Mouse (Mus musculus): ENCODE measurements around the gene Dnph1. TPM values are rescaled to one million over a fixed set of nuclear protein-coding genes. Genes with fewer than 3 reads are reported as not detected.

Dnph1 gene
- total RNA-seq, 2 experiments from 2014 or later: 5.7 TPM

DNA sequence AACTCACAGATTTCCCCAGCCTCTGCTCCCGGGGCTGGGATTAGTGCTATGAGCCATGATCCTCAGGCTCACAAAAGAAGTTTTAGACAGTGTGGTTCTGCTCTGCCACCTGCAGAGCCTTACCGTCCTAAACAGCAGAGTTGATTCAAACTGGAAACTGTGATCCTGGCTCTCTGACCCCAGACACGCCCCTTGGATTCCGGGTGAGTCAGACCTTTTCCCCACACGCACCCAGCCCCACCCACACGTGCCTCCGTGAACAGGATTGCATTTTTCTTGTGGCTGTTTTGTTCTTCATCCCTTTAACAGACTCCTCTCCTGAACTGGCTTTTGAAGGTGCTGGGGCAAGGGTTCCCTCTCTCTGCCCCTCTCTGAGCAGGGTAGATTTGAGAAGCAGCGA is 1.4 kb downstream of the Dnph1 start:
- DNase-seq (ENCODE audit: low spot score in 2 of 2): no peak

- no peak for DNase-seq (ENCODE audit: low spot score in 2 of 2)
Observed at GRCm38 (mm10) chr17:46502775-46503174, 6.3 kb downstream of the Dnph1 start.

DNA sequence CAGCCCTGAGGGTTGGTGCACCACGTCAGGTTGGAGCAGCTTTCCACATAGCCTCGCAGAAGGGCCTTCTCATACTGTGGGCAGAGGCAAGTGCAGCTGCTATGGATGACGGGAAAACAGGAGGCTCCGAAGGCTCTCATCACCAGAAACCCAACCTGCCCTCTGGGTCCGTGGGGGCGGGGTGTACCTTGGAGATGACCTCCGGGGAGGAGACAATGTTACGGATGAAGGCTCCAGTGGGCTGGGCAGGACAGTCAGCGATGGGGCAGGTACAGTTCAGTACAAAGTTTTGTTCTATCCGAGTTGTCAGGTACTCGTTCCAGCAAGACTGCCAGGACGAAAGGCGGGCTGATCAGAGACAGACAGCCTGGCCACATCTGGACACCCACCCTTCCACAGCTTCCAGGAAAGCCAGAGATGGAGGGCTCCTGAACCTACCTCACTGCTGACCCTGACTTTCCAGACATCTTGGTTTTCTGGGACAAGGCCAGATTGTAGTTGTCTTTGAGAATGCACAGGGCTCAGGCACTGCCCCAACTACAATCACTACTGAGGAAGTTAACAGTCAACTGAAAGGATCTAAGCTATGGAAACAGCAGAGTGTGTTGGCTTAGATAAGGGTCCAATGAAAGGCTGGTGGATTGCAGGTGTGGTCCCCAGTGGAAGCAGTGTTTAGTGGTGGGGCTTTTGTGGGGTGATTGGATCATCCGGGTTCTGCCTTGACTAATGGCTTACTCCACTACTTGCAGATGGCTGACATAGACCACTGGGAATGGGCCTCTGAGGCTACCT is 7.5 kb downstream of the Dnph1 start:
- DNase-seq (ENCODE audit: low spot score in 2 of 2): no peak

GRCm38 (mm10) chr17:46505617-46506016 is 9.1 kb downstream of the Dnph1 start:
- DNase-seq (ENCODE audit: low spot score in 2 of 2): no peak

GRCm38 (mm10) chr17:46511059-46511710 is 14.7 kb downstream of the Dnph1 start:
- DNase-seq (ENCODE audit: low spot score in 2 of 2): no peak

GRCm38 (mm10) chr17:46513329-46513728 is 16.8 kb downstream of the Dnph1 start:
- no peak for DNase-seq (ENCODE audit: low spot score in 2 of 2)

DNA sequence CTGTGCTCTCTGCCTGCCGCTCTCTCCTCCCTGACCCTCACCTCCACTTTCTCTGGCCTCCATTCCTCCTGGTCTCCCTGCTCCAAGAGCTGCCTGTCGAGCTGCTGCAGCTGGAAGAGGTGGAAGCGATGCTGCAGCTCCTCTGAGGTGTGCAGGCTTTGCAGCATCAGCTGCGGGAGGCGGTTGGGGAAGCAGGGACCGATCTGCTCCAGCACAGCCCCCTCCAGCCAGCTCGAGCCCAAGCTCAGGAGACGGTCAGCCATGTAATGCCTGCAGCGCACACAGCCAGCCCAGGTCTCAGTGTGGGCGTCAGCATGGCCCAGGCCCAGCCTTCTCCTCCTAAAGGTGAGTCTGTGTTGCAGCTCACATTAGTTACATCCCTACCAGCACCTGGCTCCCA is 23.5 kb downstream of the Dnph1 start:
- DNase-seq (ENCODE audit: low spot score in 2 of 2): no peak

DNA sequence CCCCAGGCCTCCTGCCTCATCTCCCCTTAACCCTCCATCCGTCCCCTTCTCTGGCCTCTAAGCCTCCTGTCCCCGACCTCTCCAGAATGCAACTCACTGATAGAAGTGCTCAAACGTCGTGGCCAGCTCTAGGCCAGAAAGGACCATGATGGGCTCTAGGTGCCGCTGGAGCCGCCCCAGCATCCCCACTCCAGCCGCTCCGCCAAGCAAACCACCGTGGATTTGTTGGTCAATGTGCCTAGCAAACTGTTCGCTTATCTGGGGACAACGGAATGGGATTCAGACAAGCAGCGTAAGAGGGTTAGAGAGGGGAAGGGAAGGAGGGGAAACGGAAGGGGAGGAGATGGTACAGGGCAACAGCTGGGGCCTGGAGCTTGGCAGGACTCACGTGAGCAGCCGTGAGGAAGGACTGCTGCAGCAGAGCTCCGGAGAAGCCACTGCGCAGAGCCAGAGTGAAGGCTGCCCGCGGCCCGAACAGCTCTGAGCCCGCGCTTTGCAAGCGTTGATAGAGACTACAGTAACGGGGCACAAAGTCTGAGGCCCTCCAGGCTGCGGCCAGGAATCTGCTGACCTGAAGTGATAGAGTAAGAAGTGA is 24.0 kb downstream of the Dnph1 start:
- DNase-seq (ENCODE audit: low spot score in 2 of 2): no peak

DNA sequence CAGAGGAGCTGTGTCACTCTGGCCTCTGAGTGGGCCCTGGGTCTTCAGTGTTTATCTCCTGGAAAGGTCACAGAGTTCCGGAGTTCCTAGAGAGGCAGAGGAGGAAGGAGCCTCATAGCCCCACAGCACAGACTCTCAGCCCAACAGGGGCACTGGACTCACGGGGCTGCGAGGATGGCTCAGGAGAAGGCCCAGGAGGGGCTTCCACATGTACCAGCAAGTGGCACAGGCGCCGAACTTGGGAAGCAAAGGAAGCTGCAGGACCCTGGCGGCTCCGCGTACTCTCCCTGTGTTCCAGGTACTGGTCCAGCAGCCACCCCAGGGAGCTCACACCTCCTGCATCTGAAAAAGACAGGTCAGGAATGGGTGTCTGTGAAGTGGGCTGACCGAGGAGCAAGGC is 24.7 kb downstream of the Dnph1 start:
- DNase-seq (ENCODE audit: low spot score in 2 of 2): no peak

DNA sequence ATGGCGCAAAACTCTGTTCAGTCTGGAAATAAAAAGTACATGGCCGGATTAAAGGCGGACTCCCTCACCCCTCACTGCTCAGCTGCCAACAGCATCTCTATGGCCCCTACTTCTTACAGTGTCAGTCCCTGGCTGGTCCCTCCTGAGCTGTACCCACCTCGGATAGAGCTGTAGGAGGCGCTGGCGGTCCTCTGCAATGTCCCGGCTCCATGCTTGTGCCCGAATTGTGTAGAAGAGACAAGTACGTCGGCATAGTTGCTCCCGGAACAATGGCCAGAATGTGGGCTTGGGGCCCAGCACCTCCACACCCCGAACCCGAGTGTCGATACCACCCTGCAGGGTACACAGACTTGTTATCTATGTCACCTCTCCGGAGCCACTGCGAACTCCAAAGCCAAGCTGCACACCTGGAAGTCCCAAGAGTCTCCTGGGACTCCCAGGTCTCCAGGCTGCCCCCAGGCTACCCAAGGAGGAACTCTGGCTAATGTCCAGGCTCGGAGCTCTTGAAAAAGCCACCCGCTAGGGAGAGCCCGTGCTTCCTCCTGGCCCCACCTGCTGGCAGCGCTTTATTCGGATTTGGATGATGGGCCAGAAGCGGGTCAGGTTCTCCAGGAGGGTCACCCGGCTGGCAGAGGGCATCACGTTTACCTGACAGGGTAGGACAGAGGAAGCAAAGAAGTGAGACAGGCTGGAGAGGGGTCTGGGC is 25.6 kb downstream of the Dnph1 start:
- DNase-seq (ENCODE audit: low spot score in 2 of 2): no peak

DNA sequence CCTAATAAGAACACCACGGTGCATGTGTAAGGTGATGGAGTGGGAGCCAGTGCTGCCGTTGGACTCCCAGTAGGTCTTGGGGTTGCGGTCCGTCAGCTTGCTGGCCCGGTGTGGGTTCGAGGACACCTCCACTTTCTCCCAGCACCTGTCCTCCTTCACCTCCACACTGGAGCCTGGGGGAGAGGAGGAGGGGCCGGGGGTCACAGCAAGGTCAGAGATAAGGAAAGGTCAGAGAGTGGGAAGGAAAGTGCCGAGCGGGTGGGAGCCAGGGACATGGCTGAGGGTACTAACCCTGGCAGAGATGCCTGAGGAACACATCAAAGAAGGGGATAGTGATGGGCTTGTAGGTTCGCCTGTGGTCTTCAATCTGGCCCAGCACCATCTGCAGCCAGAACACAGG is 28.6 kb downstream of the Dnph1 start:
- no peak for DNase-seq (ENCODE audit: low spot score in 2 of 2)

GRCm38 (mm10) chr17:46525579-46526307 is 29.2 kb downstream of the Dnph1 start:
- DNase-seq (ENCODE audit: low spot score in 2 of 2): peak; percentile 59 to 69

DNA sequence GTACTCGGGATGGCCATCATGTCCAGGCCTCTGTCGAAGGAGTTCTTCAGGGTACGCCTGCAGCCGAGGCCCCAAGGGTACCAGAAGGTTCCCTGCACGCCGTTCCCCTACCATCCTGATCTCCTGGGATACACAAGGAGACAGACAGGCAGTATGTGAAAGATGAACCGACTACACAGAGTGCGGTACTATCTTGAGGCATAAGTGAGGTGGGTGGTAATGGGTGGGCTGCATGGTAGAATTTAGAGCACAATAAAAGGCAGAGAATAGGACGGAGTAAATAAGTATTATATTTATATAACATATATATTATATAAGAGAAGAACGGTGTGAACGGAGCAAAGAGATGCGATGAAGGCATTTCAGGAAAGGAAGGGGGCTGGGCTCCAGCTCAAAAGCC is 47.1 kb downstream of the Dnph1 start:
- DNase-seq (ENCODE audit: low spot score in 2 of 2): no peak

DNA sequence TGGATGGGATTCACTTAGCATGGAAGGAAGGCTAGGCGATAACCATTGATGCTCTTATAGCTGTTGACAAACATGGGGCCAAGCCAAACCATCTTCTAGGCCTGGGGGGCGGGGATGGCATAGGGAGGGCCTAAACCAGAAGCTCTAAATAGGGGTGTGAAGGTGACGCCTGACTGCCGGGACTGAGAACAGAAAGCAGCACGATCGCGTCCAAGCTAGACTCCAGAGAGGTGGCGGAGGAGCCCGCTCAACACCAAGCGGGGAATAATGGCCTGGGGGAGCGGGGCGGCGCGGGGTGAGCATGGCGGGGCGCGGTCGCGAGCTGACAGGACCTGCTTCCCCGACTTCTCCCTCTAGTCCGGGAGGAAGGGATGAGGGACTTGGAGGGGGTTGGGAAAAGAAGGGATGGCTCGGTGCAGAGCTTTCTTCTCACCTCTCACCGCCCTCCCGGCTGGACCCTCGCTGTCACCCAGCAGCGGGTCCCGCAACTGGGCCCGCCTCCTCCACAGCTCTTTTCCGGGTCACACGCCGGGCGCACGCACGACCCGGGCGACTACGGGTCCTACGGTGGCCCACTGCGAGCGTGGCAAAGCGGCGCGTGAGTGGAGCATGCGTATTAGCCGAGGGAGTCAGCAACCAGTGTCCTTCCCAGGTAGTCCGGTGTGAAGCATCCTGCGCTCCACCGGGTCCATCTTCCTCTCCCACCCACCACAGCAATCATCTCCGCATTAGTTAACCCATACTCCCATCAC is 49.5 kb downstream of the Dnph1 start, which contains the start of gene Cul9:
Cul9 (minus strand) TSS at position 576 of the 752 bp plus-strand sequence.
- DNase-seq (ENCODE audit: low spot score in 2 of 2): peak; percentile 78 to 90

DNA sequence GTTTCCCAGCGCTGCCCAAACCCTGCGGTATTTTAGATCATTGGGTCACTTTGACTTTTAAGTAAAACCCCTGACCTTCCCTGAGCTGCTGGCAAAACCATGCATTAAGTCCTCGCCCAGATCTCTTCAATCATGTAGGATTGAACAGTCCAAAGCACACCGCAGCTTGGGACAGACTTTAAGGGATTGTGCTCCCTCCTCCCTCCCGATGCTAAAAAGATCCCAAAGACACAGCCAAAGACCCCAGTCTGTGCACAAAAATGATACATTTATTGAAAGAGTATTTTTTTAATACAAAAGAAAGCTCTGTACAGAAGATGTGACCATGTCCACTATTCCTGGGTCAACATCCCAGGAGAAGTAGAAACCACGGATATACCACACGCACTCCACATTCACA is 50.1 kb downstream of the Dnph1 start:
- no peak for DNase-seq (ENCODE audit: low spot score in 2 of 2)

GRCm38 (mm10) chr17:46546995-46547394 is 50.5 kb downstream of the Dnph1 start:
- no peak for DNase-seq (ENCODE audit: low spot score in 2 of 2)

DNA sequence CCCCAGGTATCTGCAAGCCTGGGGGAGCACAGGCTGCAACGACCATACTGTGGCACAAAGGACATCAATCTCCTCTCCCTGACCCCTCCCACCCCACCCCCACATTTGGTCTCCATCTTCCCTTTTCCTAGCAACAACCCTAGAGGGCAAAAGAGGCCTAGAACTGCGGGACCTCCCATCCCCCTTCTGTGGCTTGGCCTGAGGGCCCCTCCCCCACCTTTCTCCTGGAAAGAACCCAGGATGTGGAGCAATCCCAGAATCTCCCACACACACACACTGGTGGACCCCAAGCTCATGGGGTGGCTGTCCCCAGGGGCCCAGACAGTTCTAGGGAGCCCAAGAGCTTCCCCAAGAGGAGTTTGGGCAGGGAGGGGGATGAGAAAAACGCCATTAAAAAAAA is 51.4 kb downstream of the Dnph1 start:
- no peak for DNase-seq (ENCODE audit: low spot score in 2 of 2)

- DNase-seq (ENCODE audit: low spot score in 2 of 2): no peak
Observed at GRCm38 (mm10) chr17:46548741-46549140, 52.2 kb downstream of the Dnph1 start.

DNA sequence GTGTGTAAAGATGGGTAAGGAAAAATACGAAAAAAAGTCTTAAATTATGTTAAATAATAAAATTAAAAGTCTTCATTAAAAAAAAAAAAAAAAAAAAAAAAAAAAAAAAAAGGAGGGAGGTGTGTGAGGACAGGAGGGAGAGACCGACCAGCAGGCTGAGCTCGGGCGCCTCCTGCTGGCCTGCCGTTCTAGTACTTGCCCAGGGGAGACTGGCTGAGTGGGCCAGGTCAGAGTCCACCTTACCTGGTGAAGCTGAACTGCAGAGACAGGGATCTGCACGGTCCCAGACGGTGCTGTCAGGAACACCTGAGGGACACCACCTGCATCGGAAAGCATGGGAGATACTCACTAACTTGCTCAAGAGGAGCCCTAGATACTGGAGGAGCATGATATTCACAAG is 52.7 kb downstream of the Dnph1 start:
- DNase-seq (ENCODE audit: low spot score in 2 of 2): no peak

All from layer of hippocampus, postnatal 14 days (tissue).